Mouse (Mus musculus) lung, postnatal 25 days (tissue): ENCODE results near the gene Lbr.
A peak's percentile ranks its signal among the peaks of the same experiment; 100 is the strongest.

Experiments
- DNase-seq: peaks from one replicate; pipeline ENCODE4 v3.0.0; 2022; ENCODE audit warnings: low spot score

Gene Lbr

DNA sequence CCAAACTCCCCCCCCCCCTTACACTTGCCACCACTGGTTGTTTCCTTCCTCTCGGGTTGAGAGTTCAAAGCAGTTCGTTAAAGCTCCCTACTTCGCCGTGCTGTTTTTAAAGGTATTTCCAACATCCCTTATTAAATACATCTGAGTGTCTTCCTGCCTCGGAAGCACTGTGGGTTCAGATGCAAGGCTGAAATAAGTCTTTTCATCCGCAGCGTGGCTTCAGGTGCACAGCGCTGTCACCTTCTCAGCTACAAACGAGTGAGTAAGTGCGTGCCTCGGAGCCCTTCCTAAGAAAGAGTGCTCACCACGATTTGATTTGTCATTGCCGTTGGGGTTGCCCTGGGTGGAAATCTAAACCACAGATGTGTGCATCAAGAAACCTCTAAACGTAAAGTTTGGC is at the start of gene Lbr:
Gene Lbr (minus strand): TSS at position 266 of the 400 bp plus-strand sequence.
- DNase-seq, result no peak

DNA sequence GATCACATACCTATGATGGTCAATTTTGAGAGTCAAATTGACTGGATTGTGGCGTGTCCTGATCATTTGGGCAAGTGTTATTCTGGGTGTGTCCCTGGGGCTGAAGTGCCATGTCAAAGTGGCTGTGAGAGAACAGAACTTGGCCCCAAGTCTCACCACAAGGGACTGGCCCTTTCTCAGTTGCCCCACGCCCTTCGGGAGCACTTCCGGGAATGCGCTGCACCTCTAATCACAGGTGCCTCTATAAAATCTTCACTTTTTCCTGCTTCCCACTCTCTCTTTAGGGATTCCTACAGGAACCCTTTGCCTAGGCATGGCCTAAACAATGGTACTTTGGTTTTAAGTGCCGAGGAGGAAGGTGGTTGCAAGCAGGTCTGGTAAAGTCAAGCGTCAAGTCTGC is 46.8 kb upstream of the Lbr start:
- no peak for DNase-seq

DNA sequence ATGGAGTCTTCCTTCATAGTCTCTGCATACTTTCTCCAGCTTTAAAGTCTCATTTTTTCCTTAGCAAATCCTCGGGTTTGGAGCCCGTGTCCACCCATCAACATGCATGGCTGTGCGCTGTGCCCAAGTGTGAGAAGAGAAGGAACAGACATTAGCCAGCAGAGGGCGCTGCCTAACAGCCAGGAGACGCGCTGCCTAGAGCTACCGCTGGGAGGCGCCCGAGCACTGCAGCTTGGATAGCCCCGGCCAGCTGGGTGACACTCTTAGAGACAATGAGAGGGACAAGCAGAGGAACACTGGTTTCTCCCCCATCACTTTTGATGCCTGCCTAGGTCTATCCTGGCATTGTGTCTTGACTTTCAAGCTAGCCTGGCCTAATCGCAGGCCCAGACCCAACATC is 46.0 kb upstream of the Lbr start:
- DNase-seq, result peak; percentile 88

DNA sequence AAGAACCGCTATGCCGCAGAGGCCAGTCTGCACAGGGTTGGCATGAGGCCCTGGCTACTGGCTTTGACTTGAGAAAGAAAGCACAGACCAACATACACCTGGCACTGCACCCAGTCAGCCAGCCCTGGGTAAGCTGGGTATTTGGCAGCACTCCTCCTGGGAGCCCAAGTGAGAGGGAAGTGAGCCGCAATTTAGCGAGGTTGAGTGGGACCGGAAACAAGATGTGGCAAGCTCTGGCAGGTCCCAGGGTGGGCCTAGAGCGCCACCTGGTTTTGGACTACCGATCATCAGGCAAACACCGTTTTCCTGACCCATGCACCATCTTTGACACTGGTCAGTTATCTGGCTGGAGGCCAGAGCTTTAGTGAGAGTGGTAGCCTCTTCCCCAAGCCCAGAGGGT is 38.7 kb upstream of the Lbr start:
- DNase-seq, result peak; percentile 86

DNA sequence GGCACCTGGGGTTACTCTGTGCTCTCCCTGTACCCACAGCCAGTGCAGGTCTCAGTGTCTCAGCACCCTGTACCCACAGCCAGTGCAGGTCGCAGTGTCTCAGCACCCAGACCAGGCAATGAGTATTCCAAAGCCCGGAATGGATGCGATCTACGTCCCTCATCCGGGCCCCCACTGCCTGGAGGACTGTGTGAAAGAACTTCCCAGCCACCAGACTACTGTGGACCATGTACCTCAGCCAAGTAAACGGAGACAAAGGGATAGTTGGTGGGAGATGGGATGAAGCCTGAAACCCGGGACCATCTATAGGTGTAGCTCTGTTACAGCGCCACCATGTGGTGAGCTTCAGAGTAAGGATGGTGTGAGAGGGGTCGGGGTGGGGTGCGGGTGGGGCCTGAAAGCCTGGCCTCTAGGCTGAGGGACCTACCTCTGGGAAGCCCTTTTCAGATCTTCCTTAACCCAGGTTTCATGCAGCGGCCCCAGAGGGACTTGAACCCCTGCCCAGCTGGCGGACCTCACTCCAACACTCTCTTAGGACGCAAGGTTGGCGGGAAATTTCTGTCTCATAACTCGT is 38.0 kb upstream of the Lbr start:
- DNase-seq, result no peak

DNA sequence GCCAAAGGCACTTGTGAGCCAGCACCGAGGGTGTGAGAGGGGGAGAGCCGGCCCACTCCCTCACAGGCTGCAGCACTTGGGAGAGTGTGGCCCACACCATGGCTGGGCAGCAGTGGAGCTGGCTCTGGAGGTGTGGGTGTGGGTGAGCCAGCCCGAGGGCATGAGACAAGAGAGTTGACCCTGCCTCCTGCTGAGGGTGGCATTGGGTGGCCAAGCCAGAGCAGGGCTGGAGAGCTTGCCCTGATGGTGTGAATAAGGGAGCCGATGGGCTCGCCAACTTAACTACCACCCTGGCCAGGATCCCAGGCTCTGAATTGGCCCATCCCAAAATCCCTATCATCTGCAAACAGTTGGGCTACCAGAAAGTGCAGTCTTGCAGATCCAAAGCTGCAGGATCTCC is 35.6 kb upstream of the Lbr start:
- DNase-seq, result no peak

DNA sequence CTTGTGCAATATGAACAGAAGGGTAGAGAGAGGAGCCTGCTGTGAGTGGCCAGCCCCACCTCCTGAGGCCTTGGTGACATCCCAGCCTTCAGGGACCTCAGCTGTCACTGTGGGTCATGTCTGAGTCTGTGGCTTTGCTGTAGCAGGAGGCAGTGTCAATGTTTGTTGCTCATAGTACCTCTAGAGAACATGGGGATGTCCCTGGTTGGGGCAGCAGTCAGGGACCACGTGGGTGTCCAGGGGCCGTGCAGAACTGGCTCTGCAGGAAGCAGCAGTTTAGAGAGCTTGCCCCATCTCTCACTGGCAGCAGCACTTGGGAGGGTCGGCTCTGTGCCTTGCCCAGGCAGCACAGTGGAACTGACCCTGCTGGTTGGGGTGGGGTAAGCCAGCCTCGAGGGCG is 34.2 kb upstream of the Lbr start:
- DNase-seq, result peak; percentile 41

DNA sequence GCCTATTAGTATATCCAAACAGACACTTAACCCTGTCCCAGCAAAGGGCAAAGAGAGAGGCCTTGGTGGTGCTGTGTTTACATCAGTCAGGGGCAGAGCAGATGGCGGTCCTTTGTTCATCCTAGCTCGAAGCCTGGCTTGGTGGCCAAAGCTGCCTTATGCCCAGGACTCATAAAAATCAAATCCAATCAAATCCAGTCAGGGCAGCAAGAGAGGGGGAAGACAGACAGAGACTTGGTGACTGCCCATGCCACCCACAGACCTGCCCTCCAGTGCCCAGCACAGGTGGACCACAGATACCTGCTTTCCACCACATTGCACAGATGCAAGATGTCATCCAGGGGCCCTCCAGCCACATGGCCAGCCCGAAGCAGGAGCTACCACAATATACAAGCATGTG is 33.8 kb upstream of the Lbr start:
- no peak for DNase-seq

DNA sequence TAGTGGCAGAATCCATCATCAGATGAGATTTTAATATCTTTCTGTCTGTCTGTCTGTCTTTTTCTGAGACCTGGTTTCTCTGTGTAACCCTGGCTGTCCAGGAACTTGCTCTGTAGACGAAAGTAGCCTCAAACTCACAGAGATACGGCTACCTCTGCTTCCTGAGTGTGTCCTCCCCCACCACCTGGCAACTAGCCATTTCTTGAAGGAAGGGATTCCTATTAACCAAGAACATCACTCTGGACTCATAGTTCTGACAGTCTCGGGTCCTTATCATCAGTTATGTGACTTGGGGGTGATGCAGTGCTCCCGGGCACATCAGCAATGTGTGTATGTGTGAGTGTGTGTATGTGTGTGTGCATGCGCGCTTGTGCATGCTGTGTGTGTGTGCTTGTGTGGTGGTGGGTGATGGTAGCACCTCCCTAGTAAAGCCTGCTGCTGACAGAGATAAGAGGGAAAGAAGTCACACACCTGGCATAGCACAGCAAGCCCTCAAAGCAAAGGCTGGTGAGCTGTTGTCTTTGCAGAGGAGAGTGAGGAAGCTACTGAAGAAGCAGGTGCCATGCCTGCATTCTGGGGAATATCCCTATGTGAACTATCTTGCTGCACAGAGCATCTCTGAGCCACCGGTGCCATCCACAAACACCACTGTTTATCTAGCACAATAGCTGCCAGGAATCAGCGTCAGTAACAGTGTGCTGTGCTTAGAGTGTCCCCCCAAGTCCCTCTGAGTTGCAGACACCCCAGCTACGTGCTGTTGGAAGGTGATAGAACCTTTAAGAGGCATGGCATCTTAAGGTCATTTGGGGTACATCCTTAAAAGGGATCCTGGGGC is 30.5 kb upstream of the Lbr start:
- no peak for DNase-seq

DNA sequence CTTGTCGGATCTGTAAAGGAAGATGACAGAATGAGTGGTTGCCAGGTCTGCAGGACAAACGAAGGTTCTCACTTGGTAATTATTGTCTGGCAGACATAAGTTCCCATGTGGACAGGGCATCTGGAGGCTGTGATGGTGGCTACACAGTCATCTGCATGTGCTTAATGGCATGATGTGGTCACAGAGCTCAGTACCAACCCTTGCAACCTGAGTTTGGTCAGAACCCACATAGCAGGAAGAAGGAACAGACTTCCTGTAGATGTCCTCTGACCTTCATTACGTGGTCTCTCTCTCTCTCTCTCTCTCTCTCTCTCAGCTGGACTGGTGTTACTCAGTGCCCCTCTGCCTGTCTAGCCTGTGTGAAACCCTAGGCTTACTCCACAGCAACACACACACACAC is 29.8 kb upstream of the Lbr start:
- no peak for DNase-seq

DNA sequence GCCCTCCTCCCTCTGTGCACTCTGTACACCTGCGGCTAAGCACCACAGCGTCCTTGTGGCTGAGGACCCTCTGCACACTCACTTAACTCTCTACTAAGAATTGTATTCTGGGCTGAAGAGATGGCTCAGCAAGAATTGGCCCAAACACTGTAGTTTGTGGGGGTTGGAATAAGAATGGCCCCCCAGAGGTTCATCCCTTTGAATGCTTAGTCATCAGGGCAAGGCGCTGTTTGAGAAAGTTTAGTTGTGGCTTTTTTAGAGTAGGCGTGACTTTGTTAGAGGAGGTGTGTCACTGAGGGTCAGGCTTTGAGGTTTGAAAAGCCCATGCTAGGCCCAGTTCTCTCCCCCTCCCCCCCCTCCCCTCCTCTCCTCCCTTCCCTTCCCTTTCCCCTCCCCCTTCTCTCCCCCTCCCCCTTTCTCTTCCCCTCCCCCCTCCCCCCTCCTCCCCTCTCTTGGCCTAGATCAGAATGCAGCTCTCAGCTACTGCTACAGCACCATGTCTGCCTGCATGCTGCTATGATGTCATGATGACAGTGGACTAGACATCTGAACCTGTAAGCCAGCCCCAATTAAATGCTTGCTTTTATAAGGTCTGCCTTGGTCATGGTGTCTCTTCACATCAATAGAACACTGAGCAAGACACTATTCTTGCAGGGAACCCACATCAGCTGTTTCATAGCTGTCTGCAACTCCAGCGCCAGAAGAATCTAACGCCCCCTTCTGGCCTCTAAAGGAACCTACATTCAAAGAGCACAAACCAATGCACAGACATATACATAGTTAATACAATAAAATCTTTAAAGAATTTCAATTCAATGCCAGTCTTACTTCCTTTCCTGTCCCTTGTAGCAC is 23.8 kb upstream of the Lbr start:
- DNase-seq, result no peak

DNA sequence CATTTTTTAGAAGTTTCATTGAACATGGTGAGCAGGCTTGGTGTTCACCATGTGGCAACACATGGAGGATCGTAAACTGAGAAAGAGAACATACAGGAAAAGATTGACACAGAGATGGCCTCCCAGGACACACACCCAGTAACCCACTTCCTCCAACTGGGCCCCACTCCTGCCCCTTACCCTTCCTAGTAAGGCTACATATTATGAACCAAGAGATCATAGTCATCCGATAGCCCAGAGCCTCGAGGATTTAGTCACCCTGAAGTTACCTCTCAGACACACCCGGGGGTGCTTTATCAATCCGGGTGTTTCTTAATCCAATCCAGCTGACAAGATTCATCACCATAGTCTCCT is 23.0 kb upstream of the Lbr start:
- DNase-seq, result no peak

DNA sequence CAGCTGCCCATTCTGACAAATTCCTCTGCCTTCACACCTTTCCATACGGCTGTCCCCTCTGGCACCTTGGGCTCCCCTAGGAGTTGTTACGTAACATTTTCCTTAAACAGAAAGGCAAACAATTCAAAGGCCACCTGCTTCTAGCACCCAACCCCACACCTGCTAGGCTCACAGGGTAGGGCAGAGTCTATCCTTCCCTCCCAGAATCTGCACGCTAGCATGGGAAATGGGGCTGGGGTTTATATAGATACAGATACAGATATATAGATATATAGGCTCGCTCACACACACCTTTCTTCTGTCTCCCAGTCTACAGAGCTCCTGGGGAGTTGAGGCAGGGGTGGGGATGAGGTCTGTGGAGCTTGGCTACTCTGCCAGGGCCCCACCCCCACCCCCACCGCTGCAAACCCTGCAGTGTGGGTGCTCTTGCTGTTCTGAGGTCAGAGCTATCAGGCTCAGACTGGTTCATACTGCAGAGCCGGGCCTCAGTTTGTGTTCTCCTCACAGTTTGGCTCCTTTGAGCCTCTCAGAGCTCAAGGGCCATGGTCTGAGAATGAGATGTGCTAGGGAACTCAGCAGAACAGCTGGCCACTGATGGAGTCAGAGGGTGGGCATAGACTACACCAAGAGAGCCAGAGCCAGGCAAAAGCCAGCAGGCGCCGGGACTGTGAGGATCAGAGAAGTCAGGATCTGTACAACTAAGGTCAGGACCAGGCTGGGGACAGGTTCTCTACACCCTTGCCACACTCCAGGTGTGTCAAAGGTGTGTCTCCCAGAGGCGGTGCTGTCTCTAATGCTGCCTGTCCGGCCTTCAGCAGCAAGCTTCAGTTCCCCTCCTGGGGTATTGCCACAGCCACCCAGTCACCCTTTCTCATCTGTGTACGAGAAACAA is 22.4 kb upstream of the Lbr start:
- DNase-seq, result peak; percentile 53

DNA sequence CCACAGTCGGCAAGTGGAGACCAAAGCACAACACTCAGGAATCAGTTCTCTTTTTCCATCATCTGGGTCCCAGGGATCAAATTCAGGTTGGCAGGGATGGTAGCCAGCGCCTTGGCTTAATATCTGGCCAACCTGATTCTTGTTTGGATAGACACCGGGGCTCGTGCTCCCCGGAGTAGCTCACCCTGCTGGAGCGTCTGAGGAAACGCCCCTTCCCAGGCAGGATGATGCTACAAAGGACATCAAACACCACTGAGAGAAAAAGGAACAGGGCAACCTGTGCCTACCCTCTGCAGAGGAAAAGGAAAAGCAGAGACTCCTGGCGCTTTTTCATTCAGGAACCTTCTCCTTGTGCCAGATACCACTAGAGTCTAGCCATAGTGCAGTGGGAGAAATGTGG is 20.6 kb upstream of the Lbr start:
- no peak for DNase-seq

DNA sequence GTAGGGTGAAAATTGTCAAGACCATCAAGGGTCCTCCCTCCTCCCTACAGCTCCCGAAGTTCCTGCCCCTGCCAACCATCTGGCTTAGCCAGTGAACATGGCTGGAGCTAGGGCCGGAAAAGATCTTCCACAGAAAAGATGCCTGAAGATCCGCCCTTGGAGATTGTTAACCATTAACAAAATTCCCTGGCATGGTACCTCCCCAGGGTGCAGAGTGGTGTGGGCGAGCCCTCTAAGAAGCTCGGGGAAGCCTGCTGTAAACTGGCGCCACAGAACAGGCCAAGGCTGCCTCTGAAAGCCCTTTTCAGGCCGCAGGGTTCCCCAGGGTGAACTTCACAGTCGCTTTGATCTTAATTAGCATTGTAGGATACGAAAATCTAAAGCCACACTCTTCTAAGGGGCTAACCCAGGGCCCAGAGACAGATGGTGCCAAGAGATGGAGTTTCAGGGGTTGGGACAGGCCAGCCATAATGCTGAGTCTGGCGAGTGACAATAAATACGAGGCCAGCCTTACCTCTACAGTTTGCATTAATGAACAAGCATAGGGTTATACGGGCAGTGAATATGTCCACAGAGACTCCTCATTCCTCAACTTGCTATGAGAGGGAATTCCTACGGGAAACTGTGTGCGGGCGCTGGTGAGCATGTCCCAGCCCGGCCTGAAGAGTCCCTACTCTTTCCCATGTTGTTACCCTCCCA is 20.0 kb upstream of the Lbr start:
- no peak for DNase-seq

DNA sequence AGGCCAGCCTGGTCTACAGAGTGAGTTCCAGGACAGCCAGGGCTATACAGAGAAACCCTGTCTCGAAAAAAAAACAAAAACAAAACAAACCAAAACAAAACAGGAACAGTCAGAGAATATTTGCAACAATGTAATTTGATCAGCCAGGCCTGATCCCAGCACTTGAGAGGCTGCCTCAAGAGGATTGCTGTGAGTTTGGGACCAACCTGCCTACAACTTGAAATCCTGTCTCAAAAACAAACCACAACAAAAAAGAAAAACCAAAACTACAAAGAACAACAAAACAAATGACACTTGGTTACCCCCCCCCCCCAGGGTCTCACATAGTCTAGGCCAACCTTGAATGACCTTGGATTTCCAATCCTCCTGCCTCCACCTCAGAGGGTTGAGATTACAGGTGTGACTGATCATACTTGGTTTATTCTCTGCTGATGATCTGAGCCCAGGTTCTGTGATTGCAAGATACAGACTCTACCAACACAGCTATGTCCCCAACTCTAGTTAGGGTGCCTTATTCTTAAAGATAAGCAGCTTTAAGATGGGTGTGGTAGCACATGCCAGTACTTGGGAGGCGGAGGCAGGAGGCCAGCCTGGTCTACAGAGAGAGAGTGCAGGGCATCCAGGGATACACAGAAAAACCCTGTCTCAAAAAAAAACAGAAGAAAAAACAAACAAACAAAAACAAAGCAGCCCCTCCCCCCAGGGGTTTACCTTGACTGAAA is 18.5 kb upstream of the Lbr start:
- DNase-seq, result no peak

DNA sequence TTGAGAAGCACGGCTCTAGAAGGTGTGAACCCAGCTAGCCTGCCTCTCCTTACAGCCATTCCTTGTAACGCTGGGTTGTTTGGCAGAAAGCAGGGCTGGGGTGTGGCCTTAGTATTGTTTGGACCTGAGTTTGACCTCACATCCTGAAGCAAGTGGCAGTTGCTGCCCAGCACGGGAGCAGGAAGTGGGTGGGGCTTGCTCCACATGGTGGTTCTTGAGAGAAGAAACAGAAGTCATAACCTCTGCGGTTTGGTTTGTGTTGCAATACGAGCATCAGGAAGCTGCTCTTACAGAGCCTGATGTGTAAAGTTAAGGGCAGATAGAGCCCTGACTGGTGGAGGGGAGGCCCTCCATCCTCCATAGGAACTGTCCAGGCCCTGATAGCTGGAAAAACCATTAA is 17.8 kb upstream of the Lbr start:
- DNase-seq, result peak; percentile 97

DNA sequence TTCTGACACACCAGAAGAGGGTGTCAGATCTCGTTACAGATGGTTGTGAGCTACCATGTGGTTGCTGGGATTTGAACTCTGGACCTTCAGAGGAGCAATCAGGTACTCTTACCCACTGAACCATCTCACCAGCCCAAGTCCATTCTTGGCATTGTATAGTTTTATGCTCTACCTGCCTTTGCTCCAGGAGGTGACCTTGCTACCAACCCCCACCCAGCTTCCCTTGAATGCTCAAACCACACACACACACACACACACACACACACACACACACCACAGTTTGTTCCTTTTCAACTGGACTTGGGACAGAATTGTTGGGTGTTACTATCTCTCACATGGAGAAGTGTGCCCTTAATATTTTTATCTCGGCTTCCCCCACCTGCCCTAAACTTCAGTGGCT is 13.5 kb upstream of the Lbr start:
- no peak for DNase-seq

DNA sequence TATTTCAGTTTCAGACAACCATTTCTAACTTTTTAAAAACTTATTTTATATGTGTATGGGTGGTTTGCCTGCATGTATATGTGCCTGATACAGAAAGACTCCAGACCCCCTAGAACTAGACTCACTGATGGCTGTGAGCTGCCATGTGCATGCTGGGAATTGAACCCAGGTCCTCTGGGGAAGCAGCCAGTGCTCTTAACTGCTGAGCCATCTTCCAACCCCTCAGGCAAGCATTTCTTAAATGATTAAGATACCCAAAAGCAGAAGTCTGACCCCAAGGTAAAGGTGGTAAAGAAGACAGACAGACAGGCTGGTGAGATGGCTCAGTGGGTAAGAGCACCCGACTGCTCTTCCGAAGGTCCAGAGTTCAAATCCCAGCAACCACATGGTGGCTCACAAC is 12.0 kb upstream of the Lbr start:
- DNase-seq, result no peak

DNA sequence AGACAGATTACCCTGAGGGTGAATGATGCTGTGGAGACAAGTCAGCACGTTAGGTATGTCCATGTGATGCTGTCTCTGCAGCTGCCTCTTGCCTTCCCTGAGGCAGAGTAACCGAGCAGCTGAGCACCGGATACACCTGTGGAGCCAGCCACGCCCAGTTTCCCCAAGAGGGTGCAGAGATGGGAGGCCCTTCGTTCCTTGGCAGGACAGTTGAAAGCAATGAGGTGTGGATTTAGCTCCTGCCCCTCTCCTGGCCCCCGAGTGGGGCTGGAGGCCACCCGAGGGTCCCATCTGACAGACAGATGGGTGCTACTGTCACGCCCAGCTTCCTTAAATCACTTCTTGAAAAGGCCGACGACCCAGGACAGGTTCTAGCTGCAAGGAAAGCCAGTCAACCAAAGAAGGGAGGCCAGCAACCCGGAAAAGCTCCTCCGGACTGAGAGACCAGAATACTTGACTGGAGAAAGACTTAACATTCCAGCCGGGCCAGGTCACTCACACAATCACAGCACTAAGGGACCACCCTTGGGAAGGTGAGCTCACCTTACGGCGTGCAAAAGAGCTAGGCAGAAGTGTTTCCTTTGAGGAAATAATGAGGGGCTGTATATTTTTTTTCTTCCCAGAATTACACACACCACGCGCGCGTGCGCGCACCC is 10.4 kb upstream of the Lbr start:
- peak; percentile 77 for DNase-seq
